Mouse (Mus musculus): Measurements from ENCODE around the gene Tmem25. TPM values are rescaled to one million over a fixed set of nuclear protein-coding genes. Genes with fewer than 3 reads are reported as not detected.

The Tmem25 gene
- polyA plus RNA-seq, 1 experiment from 2014 or later, result 5.6 TPM

DNA sequence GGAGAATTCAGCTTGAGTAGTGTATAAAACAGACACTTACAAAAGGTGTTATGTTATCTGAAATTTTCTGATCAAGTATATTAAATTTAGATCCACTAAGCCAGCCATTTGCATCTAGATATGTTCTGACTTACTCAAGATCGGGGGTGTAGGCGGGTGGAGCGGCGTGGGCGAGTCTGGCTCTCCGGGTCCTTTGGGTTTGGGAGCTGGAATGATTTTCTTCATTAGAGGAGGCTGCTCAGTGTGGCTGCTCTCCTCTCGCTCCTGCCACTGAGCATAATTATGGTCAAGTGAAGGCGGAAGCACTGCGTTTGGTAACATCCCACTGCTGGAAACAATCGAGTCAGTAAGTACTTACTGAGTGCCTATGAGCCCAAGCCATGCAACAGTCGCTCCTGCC is 29.8 kb upstream of the Tmem25 start:
- ATAC-seq (no peak), DNase-seq (no peak)
- Histone ChIP-seq H3K27me3 (ENCODE audit: insufficient read depth, low read length) (no peaks in the 10 kb centered on the region), H3K4me1 (ENCODE audit: insufficient read depth) (no peaks in the 10 kb centered on the region), H3K27ac (ENCODE audit: low read depth) (no peak overlapping the region), H3K36me3 (replicated peaks; ENCODE audit: insufficient read depth, low read length) (peaks cover 76% of the 10 kb centered on the region), H3K9me3 (ENCODE audit: low read length) (no peaks in the 10 kb centered on the region), H3K4me3 (ENCODE audit: low read depth, low read length) (no peak overlapping the region), H3K9ac (replicated peaks) (no peak overlapping the region), H3K4me2 (ENCODE audit: low read depth, low read length) (no peak overlapping the region)
- no peak for TF ChIP-seq EP300 (IDR thresholded peaks at IDR 0.05; ENCODE audit: low read depth)
- no peak for TF ChIP-seq CTCF (IDR thresholded peaks at IDR 0.05; ENCODE audit: low read depth)
- 94% methylated on average over 11 of the region's 11 CpGs for WGBS (ENCODE audit: insufficient replicate concordance)

GRCm38 (mm10) chr9:44826660-44827059 is 27.6 kb upstream of the Tmem25 start:
- ATAC-seq, result no peak
- Histone ChIP-seq H3K9me3 (ENCODE audit: low read length) (no peaks in the 10 kb centered on the region), H3K27me3 (ENCODE audit: insufficient read depth, low read length) (no peaks in the 10 kb centered on the region), H3K36me3 (replicated peaks; ENCODE audit: insufficient read depth, low read length) (peaks cover 82% of the 10 kb centered on the region), H3K27ac (ENCODE audit: low read depth) (no peak overlapping the region), H3K4me1 (ENCODE audit: insufficient read depth) (no peaks in the 10 kb centered on the region), H3K9ac (replicated peaks) (no peak overlapping the region), H3K4me3 (ENCODE audit: low read depth, low read length) (no peak overlapping the region), H3K4me2 (ENCODE audit: low read depth, low read length) (no peak overlapping the region)
- WGBS (ENCODE audit: insufficient replicate concordance), result 88% methylated on average over 7 of the region's 7 CpGs
- no peak for DNase-seq
- no peak for TF ChIP-seq EP300 (IDR thresholded peaks at IDR 0.05; ENCODE audit: low read depth)
- no peak for TF ChIP-seq CTCF (IDR thresholded peaks at IDR 0.05; ENCODE audit: low read depth)

DNA sequence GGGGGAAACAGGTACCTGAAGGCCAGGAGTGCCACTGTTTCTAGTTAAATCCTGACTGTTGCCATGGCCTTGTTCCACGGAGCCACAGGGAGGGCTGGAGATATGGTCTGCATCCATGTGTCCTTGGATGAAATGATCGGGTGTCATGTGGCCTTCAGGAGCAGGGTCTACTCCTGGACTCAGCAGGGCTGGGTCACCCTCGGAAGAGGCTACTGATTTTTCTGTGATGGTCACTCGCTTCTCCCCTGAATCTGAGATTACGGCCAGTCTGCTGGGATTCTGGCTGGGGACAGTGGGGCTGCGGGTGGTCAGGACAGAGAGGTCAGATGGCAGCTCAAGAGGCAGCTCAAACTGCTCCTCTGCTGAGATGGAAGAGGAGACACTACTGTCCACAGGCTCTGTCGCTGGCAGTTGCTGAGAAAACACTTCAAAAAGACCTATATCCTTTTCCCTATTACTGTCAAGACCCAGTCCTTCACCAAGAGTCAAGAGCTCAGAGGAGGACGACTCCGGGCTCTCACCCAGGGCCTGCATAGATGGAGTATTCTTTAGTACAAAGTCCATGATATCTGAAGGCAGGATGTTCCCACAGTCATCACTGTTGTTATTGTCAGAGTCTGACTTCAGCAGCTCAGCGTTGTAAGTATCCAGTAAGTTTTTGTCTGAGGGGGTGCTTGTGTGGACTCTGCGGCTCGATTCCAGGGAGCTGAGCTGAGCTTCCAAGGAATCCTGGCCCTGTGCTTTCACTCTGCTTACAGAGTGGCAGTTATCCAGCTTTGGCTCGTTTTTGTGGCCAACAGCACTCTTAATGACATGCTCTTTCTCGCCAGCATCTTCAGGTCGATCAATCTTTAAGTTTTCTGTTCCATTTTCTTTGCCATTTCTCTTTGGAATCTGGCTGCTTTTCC is 21.1 kb upstream of the Tmem25 start:
- Histone ChIP-seq H3K4me3 (ENCODE audit: low read depth, low read length) (no peak overlapping the region), H3K4me1 (ENCODE audit: insufficient read depth) (0 out of 2 replicates have a peak, but pooled peaks cover 3% of the 10 kb centered on the region), H3K27me3 (ENCODE audit: insufficient read depth, low read length) (no peaks in the 10 kb centered on the region), H3K4me2 (ENCODE audit: low read depth, low read length) (no peak overlapping the region), H3K36me3 (replicated peaks; ENCODE audit: insufficient read depth, low read length) (peaks cover 93% of the 10 kb centered on the region), H3K27ac (ENCODE audit: low read depth) (no peak overlapping the region), H3K9ac (replicated peaks) (no peak overlapping the region), H3K9me3 (ENCODE audit: low read length) (no peaks in the 10 kb centered on the region)
- WGBS (ENCODE audit: insufficient replicate concordance), result 90% methylated on average over 15 of the region's 15 CpGs
- DNase-seq (no peak), ATAC-seq (no peak)
- TF ChIP-seq EP300 (IDR thresholded peaks at IDR 0.05; ENCODE audit: low read depth) (no peak), CTCF (IDR thresholded peaks at IDR 0.05; ENCODE audit: low read depth) (no peak)

- Histone ChIP-seq H3K27ac (ENCODE audit: low read depth) (no peak overlapping the region), H3K4me2 (ENCODE audit: low read depth, low read length) (no peak overlapping the region), H3K4me1 (ENCODE audit: insufficient read depth) (0 out of 2 replicates have a peak, but pooled peaks cover 3% of the 10 kb centered on the region), H3K27me3 (ENCODE audit: insufficient read depth, low read length) (no peaks in the 10 kb centered on the region), H3K9me3 (ENCODE audit: low read length) (no peaks in the 10 kb centered on the region), H3K9ac (replicated peaks) (no peak overlapping the region), H3K4me3 (ENCODE audit: low read depth, low read length) (no peak overlapping the region), H3K36me3 (replicated peaks; ENCODE audit: insufficient read depth, low read length) (peaks cover 97% of the 10 kb centered on the region)
- no peak for ATAC-seq
- TF ChIP-seq CTCF (IDR thresholded peaks at IDR 0.05; ENCODE audit: low read depth) (no peak), EP300 (IDR thresholded peaks at IDR 0.05; ENCODE audit: low read depth) (no peak)
- no peak for DNase-seq
- WGBS (ENCODE audit: insufficient replicate concordance), result 71% methylated on average over 5 of the region's 5 CpGs
Measured at GRCm38 (mm10) chr9:44817522-44817921, 18.4 kb upstream of the Tmem25 start.

DNA sequence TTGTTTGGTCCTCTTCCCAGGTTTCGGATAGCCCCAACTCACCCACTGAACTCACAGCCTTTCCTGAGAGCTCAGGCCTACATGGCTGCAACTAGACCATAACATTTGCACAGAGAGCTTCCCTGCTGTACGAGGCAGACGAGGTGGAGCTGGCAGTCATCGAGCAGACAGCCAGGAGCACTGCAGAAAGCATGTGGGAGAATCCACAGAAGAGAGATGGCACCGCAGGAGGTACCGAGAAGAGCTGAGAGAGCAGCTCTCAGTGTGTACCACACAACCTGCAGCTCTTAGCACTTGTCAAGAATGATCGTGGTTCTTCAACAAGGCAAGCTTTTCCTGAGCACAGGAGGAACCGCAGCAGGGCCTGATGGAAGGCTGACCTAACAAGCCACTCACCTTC is 15.1 kb upstream of the Tmem25 start:
- H3K9ac ChIP-seq (replicated peaks), result no peak overlapping the region
- 0 out of 2 replicates have a peak, but pooled peaks cover 3% of the 10 kb centered on the region for H3K4me1 ChIP-seq (ENCODE audit: insufficient read depth)
- no peak for ATAC-seq
- 87% methylated on average over 8 of the region's 8 CpGs for WGBS (ENCODE audit: insufficient replicate concordance)
- no peak for DNase-seq
- TF ChIP-seq CTCF (IDR thresholded peaks at IDR 0.05; ENCODE audit: low read depth) (no peak), EP300 (IDR thresholded peaks at IDR 0.05; ENCODE audit: low read depth) (no peak)
- no peak overlapping the region for H3K4me3 ChIP-seq (ENCODE audit: low read depth, low read length)
- H3K36me3 ChIP-seq (replicated peaks; ENCODE audit: insufficient read depth, low read length), result peaks cover 91% of the 10 kb centered on the region
- H3K9me3 ChIP-seq (ENCODE audit: low read length), result no peaks in the 10 kb centered on the region
- no peak overlapping the region for H3K4me2 ChIP-seq (ENCODE audit: low read depth, low read length)
- no peaks in the 10 kb centered on the region for H3K27me3 ChIP-seq (ENCODE audit: insufficient read depth, low read length)
- no peak overlapping the region for H3K27ac ChIP-seq (ENCODE audit: low read depth)

DNA sequence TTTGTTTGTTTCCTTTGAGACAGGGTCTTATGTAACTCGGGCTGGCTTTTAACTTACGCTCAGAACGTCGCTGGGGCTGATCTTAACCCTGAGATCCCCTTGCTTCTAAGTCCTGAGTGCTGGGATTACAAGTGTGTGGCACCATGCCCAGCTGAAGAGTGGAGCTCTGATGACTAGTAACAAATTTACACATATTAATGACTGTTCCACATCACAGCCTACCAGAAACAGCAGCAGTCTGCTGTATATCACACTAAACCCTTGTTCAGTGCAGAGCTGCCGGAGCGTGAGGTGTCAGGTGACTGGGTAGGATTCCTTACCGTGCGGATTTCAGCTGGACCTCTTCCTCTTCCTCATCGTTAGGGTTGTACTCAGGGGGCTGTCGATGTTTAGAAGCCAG is 11.2 kb upstream of the Tmem25 start:
- Histone ChIP-seq H3K27ac (ENCODE audit: low read depth) (no peak overlapping the region), H3K4me3 (ENCODE audit: low read depth, low read length) (no peak overlapping the region), H3K9ac (replicated peaks) (no peak overlapping the region), H3K9me3 (ENCODE audit: low read length) (no peaks in the 10 kb centered on the region), H3K36me3 (replicated peaks; ENCODE audit: insufficient read depth, low read length) (peaks cover 91% of the 10 kb centered on the region), H3K4me2 (ENCODE audit: low read depth, low read length) (no peak overlapping the region), H3K27me3 (ENCODE audit: insufficient read depth, low read length) (no peaks in the 10 kb centered on the region), H3K4me1 (ENCODE audit: insufficient read depth) (no peaks in the 10 kb centered on the region)
- ATAC-seq (no peak), DNase-seq (no peak)
- TF ChIP-seq CTCF (IDR thresholded peaks at IDR 0.05; ENCODE audit: low read depth) (no peak), EP300 (IDR thresholded peaks at IDR 0.05; ENCODE audit: low read depth) (no peak)
- WGBS (ENCODE audit: insufficient replicate concordance), result 81% methylated on average over 10 of the region's 10 CpGs
